9 mouse cellular contexts compared by ENCODE assay signal in the genomic region with DNA sequence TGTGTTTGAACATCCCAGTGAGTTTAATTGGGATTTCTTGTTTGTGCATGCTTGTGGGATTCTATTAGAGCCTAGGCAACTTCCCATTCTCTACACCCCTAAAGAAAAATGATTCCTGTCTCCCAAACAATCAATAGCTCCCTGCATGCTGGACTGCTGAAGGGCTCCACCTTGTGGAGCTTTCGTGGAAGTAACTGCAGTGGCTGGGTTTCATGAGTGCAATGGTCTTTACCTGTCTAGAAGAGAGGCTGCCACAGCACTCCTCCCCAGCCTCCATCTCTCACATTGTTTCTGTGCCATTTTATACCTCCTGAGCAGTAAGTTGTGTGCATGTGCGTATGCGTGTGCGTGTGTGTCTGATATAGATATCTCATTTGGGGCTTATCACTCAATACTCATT. TPM values are rescaled to one million over a fixed set of nuclear protein-coding genes. Genes with fewer than 3 reads are reported as not detected.
A peak's percentile ranks its signal among the peaks of the same experiment; 100 is the strongest.
DNase-seq lines count a peak whose midpoint lies in the region; ATAC-seq and TF ChIP-seq lines count a peak whose summit lies in the region.
"Had no signal": no experiment of that assay in that cellular context is flagged by ENCODE, and none has a peak within 500 bp of the region (broad histone marks: within the 10 kb centered on the region; RNA-seq: fewer than 3 reads in every experiment).

No protein-coding gene starts in this region.

- H3K27me3 ChIP-seq in hindbrain, embryonic 15.5 days = no peaks in the 10 kb centered on the region
- no peaks in the 10 kb centered on the region for H3K27me3 ChIP-seq in limb, embryonic 14.5 days (ENCODE audit: control insufficient read depth, insufficient read depth, low read length)

- H3K36me3 ChIP-seq in hindbrain, embryonic 15.5 days = no peaks in the 10 kb centered on the region
- H3K36me3 ChIP-seq in limb, embryonic 14.5 days (ENCODE audit: control insufficient read depth, insufficient read depth, low read length) = no peaks in the 10 kb centered on the region

- H3K27ac ChIP-seq in hindbrain, embryonic 15.5 days (replicated peaks) = no peak overlapping the region
- H3K27ac ChIP-seq in limb, embryonic 14.5 days (replicated peaks; ENCODE audit: low read depth, low read length) = no peak overlapping the region

- WGBS in hindbrain, embryonic 15.5 days = 39% methylated on average over 4 of the region's 4 CpGs
- 36% methylated on average over 4 of the region's 4 CpGs for WGBS in limb, embryonic 14.5 days

- DNase-seq in urinary bladder, postnatal 36 days (ENCODE audit: low spot score in 2 of 2) = peak; percentile 35 to 39
- DNase-seq in urinary bladder, postnatal 10 days (ENCODE audit: low spot score) = no peak
- DNase-seq in adrenal gland, postnatal 10 days = peak; percentile 66
- DNase-seq in embryo, embryonic 11 days = peak; percentile 67
- DNase-seq in limb, embryonic 14.5 days (ENCODE audit: low spot score) = peak; percentile 62
- DNase-seq in retina, embryonic 14.5 days (ENCODE audit: low spot score) = peak; percentile 80

- peak; percentile 69 for ATAC-seq in hindbrain, embryonic 15.5 days (ENCODE audit: low FRiP score, low read depth)
- no peak for ATAC-seq in limb, embryonic 14.5 days (ENCODE audit: low FRiP score, low read depth)
- no peak for ATAC-seq in activated CD4-positive, CD25-positive, alpha-beta regulatory T cell, adult 4 months

- no peak overlapping the region for H3K4me3 ChIP-seq in hindbrain, embryonic 15.5 days
- H3K4me3 ChIP-seq in limb, embryonic 14.5 days (replicated peaks; ENCODE audit: low read length) = no peak overlapping the region

- H3K4me2 ChIP-seq in hindbrain, embryonic 15.5 days = no peak overlapping the region
- no peak overlapping the region for H3K4me2 ChIP-seq in limb, embryonic 14.5 days (replicated peaks; ENCODE audit: low read depth, low read length, severe bottlenecking)

- H3K4me1 ChIP-seq in hindbrain, embryonic 15.5 days (replicated peaks) = no peaks in the 10 kb centered on the region
- H3K4me1 ChIP-seq in limb, embryonic 14.5 days (ENCODE audit: control insufficient read depth, insufficient read depth, low read length) = no peaks in the 10 kb centered on the region

- H3K9me3 ChIP-seq in hindbrain, embryonic 15.5 days = no peaks in the 10 kb centered on the region
- H3K9me3 ChIP-seq in limb, embryonic 14.5 days (ENCODE audit: control insufficient read depth, low read length) = no peaks in the 10 kb centered on the region

- no peak overlapping the region for H3K9ac ChIP-seq in hindbrain, embryonic 15.5 days
- H3K9ac ChIP-seq in limb, embryonic 14.5 days (ENCODE audit: low read depth, low read length, severe bottlenecking) = no peak overlapping the region

- TF ChIP-seq POLR2A in limb, embryonic 14.5 days (IDR thresholded peaks at IDR 0.05; ENCODE audit: borderline replicate concordance, extremely low read depth, insufficient read depth, insufficient read length) = no peak

RNA-seq across cellular contexts. Expression of a gene that starts 6.0 kb away (rescaled TPM):
- total RNA-seq in adrenal gland, postnatal 10 days (2021) = not detected
- polyA plus RNA-seq in hindbrain, embryonic 15.5 days (2015; fragmentation: Nextera tagmentation; extraction: Ambion mirVana) = not detected in 2 replicates
- polyA plus RNA-seq in limb, embryonic 14.5 days (2012; rRNA removed) = not detected in 2 replicates
- not detected in 2 replicates for polyA plus RNA-seq in limb, embryonic 14.5 days (2014; fragmentation: Nextera tagmentation; extraction: Ambion mirVana)
- polyA plus RNA-seq in activated CD4-positive, CD25-positive, alpha-beta regulatory T cell, adult 4 months (2017; shearing (Covaris generic)) = not detected
- polyA plus RNA-seq: heart, embryonic 16.5 days had no signal

RNA-seq across cellular contexts. Expression of a gene that starts 18.5 kb away (rescaled TPM):
- 10 to 100 TPM in 1 of 2 experiments, 1 to 10 TPM in 1; 5.3 to 11.8 TPM for total RNA-seq in adrenal gland, postnatal 10 days (2021)
- polyA plus RNA-seq in hindbrain, embryonic 15.5 days (2015; fragmentation: Nextera tagmentation; extraction: Ambion mirVana) = 142 and 149 TPM in 2 replicates
- polyA plus RNA-seq in limb, embryonic 14.5 days (2012; rRNA removed) = 2.3 and 2.6 TPM in 2 replicates
- 1.4 and 2.6 TPM in 2 replicates for polyA plus RNA-seq in limb, embryonic 14.5 days (2014; fragmentation: Nextera tagmentation; extraction: Ambion mirVana)
- not detected for polyA plus RNA-seq in activated CD4-positive, CD25-positive, alpha-beta regulatory T cell, adult 4 months (2017; shearing (Covaris generic))

RNA-seq across cellular contexts. Expression of a gene that starts 48.5 kb away (rescaled TPM):
- total RNA-seq in adrenal gland, postnatal 10 days (2021) = 10 to 100 TPM; 83.7 to 91.8 TPM
- 52.2 and 53.9 TPM in 2 replicates for polyA plus RNA-seq in hindbrain, embryonic 15.5 days (2015; fragmentation: Nextera tagmentation; extraction: Ambion mirVana)
- 115 and 130 TPM in 2 replicates for polyA plus RNA-seq in limb, embryonic 14.5 days (2012; rRNA removed)
- 46.3 and 56.4 TPM in 2 replicates for polyA plus RNA-seq in limb, embryonic 14.5 days (2014; fragmentation: Nextera tagmentation; extraction: Ambion mirVana)
- polyA plus RNA-seq in activated CD4-positive, CD25-positive, alpha-beta regulatory T cell, adult 4 months (2017; shearing (Covaris generic)) = 100 to 1,000 TPM; 223 to 225 TPM

Comparison
In these comparisons a context has a peak if more than half of its experiments do, and no peak if none do; other contexts are left out.
1. RNA of a gene that starts 18.5 kb away (polyA plus RNA-seq): 142 to 149 TPM in hindbrain, embryonic 15.5 days; 1.4 to 2.6 TPM in limb, embryonic 14.5 days and not detected in activated CD4-positive, CD25-positive, alpha-beta regulatory T cell, adult 4 months; every median in the first group is over 10 times any median in the second.